Mouse (Mus musculus): ENCODE results near the gene Txlna. TPM values are rescaled to one million over a fixed set of nuclear protein-coding genes. Genes with fewer than 3 reads are reported as not detected.
A peak's percentile ranks its signal among the peaks of the same experiment; 100 is the strongest.

Gene Txlna
- polyA plus RNA-seq, 1 experiment from 2014 or later, result 58.1 TPM

- Histone ChIP-seq H3K36me3 (peaks cover 25% of the 10 kb centered on the region), H3K27me3 (no peaks in the 10 kb centered on the region), H3K4me1 (replicated peaks) (peaks cover 54% of the 10 kb centered on the region), H3K4me3 (peak overlapping the region; percentile 69), H3K9me3 (no peaks in the 10 kb centered on the region), H3K4me2 (peak overlapping the region; percentile 86), H3K27ac (peak overlapping the region; percentile 97), H3K9ac (peak overlapping the region; percentile 87)
- WGBS, result 25% methylated on average over 8 of the region's 8 CpGs
- no peak for ATAC-seq (ENCODE audit: low FRiP score)
These were observed 17.9 kb downstream of the Txlna start for GRCm38 (mm10) chr4:129622803-129623535.

GRCm38 (mm10) chr4:129622120-129622802 is 18.6 kb downstream of the Txlna start:
- H3K27me3 ChIP-seq, result no peaks in the 10 kb centered on the region
- H3K4me2 ChIP-seq, result peak overlapping the region; percentile 86
- H3K36me3 ChIP-seq, result peaks cover 18% of the 10 kb centered on the region
- no peaks in the 10 kb centered on the region for H3K9me3 ChIP-seq
- 76% methylated on average over 11 of the region's 11 CpGs for WGBS
- peak overlapping the region; percentile 69 for H3K4me3 ChIP-seq
- no peak for ATAC-seq (ENCODE audit: low FRiP score)
- H3K4me1 ChIP-seq (replicated peaks), result peaks cover 61% of the 10 kb centered on the region
- H3K27ac ChIP-seq, result peak overlapping the region; percentile 97; the same call in 1 of the 2 replicates
- H3K9ac ChIP-seq, result peak overlapping the region; percentile 87

GRCm38 (mm10) chr4:129621283-129621841 is 19.5 kb downstream of the Txlna start:
- Histone ChIP-seq H3K4me1 (replicated peaks) (peaks cover 61% of the 10 kb centered on the region), H3K4me3 (no peak overlapping the region), H3K36me3 (peaks cover 16% of the 10 kb centered on the region), H3K27ac (0 out of 2 replicates have a peak overlapping the region, but pooled peaks have one; percentile 1), H3K9me3 (no peaks in the 10 kb centered on the region), H3K27me3 (no peaks in the 10 kb centered on the region), H3K4me2 (peak overlapping the region; percentile 86), H3K9ac (peak overlapping the region; percentile 87)
- 83% methylated on average over 8 of the region's 8 CpGs for WGBS
- ATAC-seq (ENCODE audit: low FRiP score), result no peak

GRCm38 (mm10) chr4:129620419-129621282 is 20.2 kb downstream of the Txlna start:
- Histone ChIP-seq H3K9ac (peak overlapping the region; percentile 9), H3K4me1 (replicated peaks) (peaks cover 59% of the 10 kb centered on the region), H3K27me3 (no peaks in the 10 kb centered on the region), H3K27ac (0 out of 2 replicates have a peak overlapping the region, but pooled peaks have one; percentile 1), H3K9me3 (no peaks in the 10 kb centered on the region), H3K4me3 (no peak overlapping the region), H3K36me3 (peaks cover 22% of the 10 kb centered on the region), H3K4me2 (peak overlapping the region; percentile 86; the same call in 1 of the 2 replicates)
- no peak for ATAC-seq (ENCODE audit: low FRiP score)
- WGBS, result 92% methylated on average over 11 of the region's 11 CpGs

GRCm38 (mm10) chr4:129618786-129619691 is 21.8 kb downstream of the Txlna start, which contains the start of gene Iqcc:
Gene Iqcc (minus strand): TSS chr4:129619099.
- Histone ChIP-seq H3K9ac (peak within 1 kb of the TSS; percentile 96), H3K4me3 (peak within 1 kb of the TSS; percentile 66), H3K4me2 (peak within 1 kb of the TSS; percentile 88), H3K36me3 (peaks cover 25% of the 10 kb centered on the region), H3K27ac (peak within 1 kb of the TSS; percentile 95), H3K27me3 (no peaks in the 10 kb centered on the region), H3K9me3 (no peaks in the 10 kb centered on the region), H3K4me1 (replicated peaks) (peaks cover 46% of the 10 kb centered on the region)
- peak; percentile 89 for ATAC-seq (ENCODE audit: low FRiP score)
- 6% methylated on average over 44 of the region's 44 CpGs for WGBS

GRCm38 (mm10) chr4:129618031-129618430 is 22.8 kb downstream of the Txlna start:
- no peaks in the 10 kb centered on the region for H3K27me3 ChIP-seq
- peaks cover 43% of the 10 kb centered on the region for H3K4me1 ChIP-seq (replicated peaks)
- WGBS, result 91% methylated on average over 5 of the region's 5 CpGs
- peak overlapping the region; percentile 88 for H3K4me2 ChIP-seq
- peak overlapping the region; percentile 96 for H3K9ac ChIP-seq
- no peak for ATAC-seq (ENCODE audit: low FRiP score)
- H3K4me3 ChIP-seq, result peak overlapping the region; percentile 66
- H3K36me3 ChIP-seq, result peaks cover 28% of the 10 kb centered on the region
- no peaks in the 10 kb centered on the region for H3K9me3 ChIP-seq
- peak overlapping the region; percentile 95 for H3K27ac ChIP-seq

- no peak overlapping the region for H3K4me2 ChIP-seq
- 0 out of 2 replicates have a peak overlapping the region, but pooled peaks have one; percentile 13 for H3K9ac ChIP-seq
- H3K4me3 ChIP-seq, result peak overlapping the region; percentile 66; the same call in 1 of the 2 replicates
- H3K27ac ChIP-seq, result no peak overlapping the region
- 97% methylated on average over 7 of the region's 7 CpGs for WGBS
- no peaks in the 10 kb centered on the region for H3K27me3 ChIP-seq
- peaks cover 35% of the 10 kb centered on the region for H3K4me1 ChIP-seq (replicated peaks)
- H3K36me3 ChIP-seq, result peaks cover 28% of the 10 kb centered on the region
- ATAC-seq (ENCODE audit: low FRiP score), result no peak
- H3K9me3 ChIP-seq, result no peaks in the 10 kb centered on the region
These were observed 23.7 kb downstream of the Txlna start for GRCm38 (mm10) chr4:129617121-129617641.

GRCm38 (mm10) chr4:129616631-129617030 is 24.2 kb downstream of the Txlna start:
- Histone ChIP-seq H3K4me1 (replicated peaks) (peaks cover 29% of the 10 kb centered on the region), H3K9me3 (no peaks in the 10 kb centered on the region), H3K27ac (no peak overlapping the region), H3K4me2 (no peak overlapping the region), H3K27me3 (no peaks in the 10 kb centered on the region), H3K36me3 (peaks cover 28% of the 10 kb centered on the region), H3K9ac (no peak overlapping the region), H3K4me3 (no peak overlapping the region)
- no peak for ATAC-seq (ENCODE audit: low FRiP score)
- 94% methylated on average over 3 of the region's 3 CpGs for WGBS

GRCm38 (mm10) chr4:129615801-129616290 is 25.0 kb downstream of the Txlna start:
- no peak for ATAC-seq (ENCODE audit: low FRiP score)
- 89% methylated on average over 9 of the region's 9 CpGs for WGBS
- no peak overlapping the region for H3K27ac ChIP-seq
- H3K9me3 ChIP-seq, result no peaks in the 10 kb centered on the region
- H3K4me3 ChIP-seq, result no peak overlapping the region
- no peak overlapping the region for H3K9ac ChIP-seq
- H3K4me1 ChIP-seq (replicated peaks), result peaks cover 21% of the 10 kb centered on the region
- H3K27me3 ChIP-seq, result no peaks in the 10 kb centered on the region
- H3K4me2 ChIP-seq, result no peak overlapping the region
- H3K36me3 ChIP-seq, result peaks cover 25% of the 10 kb centered on the region

- ATAC-seq (ENCODE audit: low FRiP score), result no peak
These were observed 26.8 kb downstream of the Txlna start, which contains the start of gene Dcdc2b for GRCm38 (mm10) chr4:129614093-129614492. Gene Dcdc2b (minus strand): TSS chr4:129614257.

More at GRCm38 (mm10) chr4:129614093-129614492, 26.8 kb downstream of the Txlna start, which contains the start of gene Dcdc2b:
- Histone ChIP-seq H3K4me3 (no peak within 1 kb of the TSS), H3K9ac (no peak within 1 kb of the TSS), H3K27ac (no peak within 1 kb of the TSS), H3K4me2 (no peak within 1 kb of the TSS), H3K4me1 (replicated peaks) (peaks cover 14% of the 10 kb centered on the region), H3K36me3 (peaks cover 32% of the 10 kb centered on the region), H3K9me3 (no peaks in the 10 kb centered on the region), H3K27me3 (no peaks in the 10 kb centered on the region)
- 83% methylated on average over 6 of the region's 6 CpGs for WGBS
